Mouse (Mus musculus): ENCODE results near the gene Tnfsf10.

Gene Tnfsf10

GRCm38 (mm10) chr3:27310973-27311372, 5.9 kb upstream of the Tnfsf10 start:
- DNase-seq: no peak

- DNase-seq: no peak
These were observed 5.4 kb upstream of the Tnfsf10 start for GRCm38 (mm10) chr3:27311475-27311874.

GRCm38 (mm10) chr3:27314506-27315164, 2.2 kb upstream of the Tnfsf10 start:
- no peak for DNase-seq

GRCm38 (mm10) chr3:27317288-27318024, 628 bp downstream of the Tnfsf10 start:
- DNase-seq: no peak

GRCm38 (mm10) chr3:27319650-27320049, 2.8 kb downstream of the Tnfsf10 start:
- no peak for DNase-seq

GRCm38 (mm10) chr3:27320613-27321495, 4.0 kb downstream of the Tnfsf10 start:
- no peak for DNase-seq

- no peak for DNase-seq
These were observed 5.8 kb downstream of the Tnfsf10 start for GRCm38 (mm10) chr3:27322591-27322990.

- no peak for DNase-seq
These were observed 6.7 kb downstream of the Tnfsf10 start for GRCm38 (mm10) chr3:27323551-27323950.

- no peak for DNase-seq
These were observed 9.9 kb downstream of the Tnfsf10 start for GRCm38 (mm10) chr3:27326633-27327191.

- DNase-seq: no peak
These were observed 13.9 kb downstream of the Tnfsf10 start for GRCm38 (mm10) chr3:27330706-27331105.

GRCm38 (mm10) chr3:27338437-27338836, 21.6 kb downstream of the Tnfsf10 start:
- DNase-seq: no peak

GRCm38 (mm10) chr3:27338887-27339286, 22.1 kb downstream of the Tnfsf10 start:
- no peak for DNase-seq

GRCm38 (mm10) chr3:27340757-27341156, 23.9 kb downstream of the Tnfsf10 start:
- DNase-seq: no peak

GRCm38 (mm10) chr3:27342462-27342861, 25.6 kb downstream of the Tnfsf10 start:
- no peak for DNase-seq

GRCm38 (mm10) chr3:27345526-27345925, 28.7 kb downstream of the Tnfsf10 start:
- no peak for DNase-seq

- DNase-seq: no peak
These were observed 31.6 kb downstream of the Tnfsf10 start for GRCm38 (mm10) chr3:27348462-27348861.

GRCm38 (mm10) chr3:27351105-27351504, 34.3 kb downstream of the Tnfsf10 start:
- no peak for DNase-seq

- DNase-seq: no peak
These were observed 42.4 kb downstream of the Tnfsf10 start for GRCm38 (mm10) chr3:27359100-27359720.

GRCm38 (mm10) chr3:27370125-27370524, 53.3 kb downstream of the Tnfsf10 start:
- no peak for DNase-seq

- no peak for DNase-seq
These were observed 53.9 kb downstream of the Tnfsf10 start for GRCm38 (mm10) chr3:27370582-27371275.

- no peak for DNase-seq
These were observed 54.4 kb downstream of the Tnfsf10 start, which contains the start of gene Ghsr for GRCm38 (mm10) chr3:27371276-27371621. Gene Ghsr, plus strand, starts transcription at chr3:27371351.
